Mouse (Mus musculus): Measurements from ENCODE around the gene Smco2. TPM values are rescaled to one million over a fixed set of nuclear protein-coding genes. Genes with fewer than 3 reads are reported as not detected.

The Smco2 gene
- polyA plus RNA-seq, 1 experiment from 2014 or later, result not detected

- Histone ChIP-seq H3K27ac (replicated peaks; ENCODE audit: low read depth, low read length) (no peak overlapping the region), H3K4me2 (ENCODE audit: low read length) (no peak overlapping the region), H3K4me1 (ENCODE audit: control insufficient read depth, insufficient read depth, low read length) (no peaks in the 10 kb centered on the region), H3K9me3 (ENCODE audit: control insufficient read depth, low read length) (no peaks in the 10 kb centered on the region), H3K4me3 (replicated peaks; ENCODE audit: low read depth, low read length) (no peak overlapping the region), H3K9ac (replicated peaks; ENCODE audit: low read length) (no peak overlapping the region), H3K36me3 (ENCODE audit: control insufficient read depth, insufficient read depth, low read length) (no peaks in the 10 kb centered on the region), H3K27me3 (ENCODE audit: control insufficient read depth, insufficient read depth, low read length) (no peaks in the 10 kb centered on the region)
- no peak for ATAC-seq (ENCODE audit: low FRiP score, low TSS enrichment)
- WGBS, result 81% methylated on average over 2 of the region's 2 CpGs
- DNase-seq, result no peak
Measured at GRCm38 (mm10) chr6:146893890-146894289, 44.0 kb downstream of the Smco2 start.

GRCm38 (mm10) chr6:146898709-146899108 is 48.8 kb downstream of the Smco2 start:
- H3K9ac ChIP-seq (replicated peaks; ENCODE audit: low read length), result no peak overlapping the region
- DNase-seq (no peak), ATAC-seq (ENCODE audit: low FRiP score, low TSS enrichment) (no peak)
- no peaks in the 10 kb centered on the region for H3K9me3 ChIP-seq (ENCODE audit: control insufficient read depth, low read length)
- H3K4me2 ChIP-seq (ENCODE audit: low read length), result no peak overlapping the region
- no peaks in the 10 kb centered on the region for H3K27me3 ChIP-seq (ENCODE audit: control insufficient read depth, insufficient read depth, low read length)
- no peaks in the 10 kb centered on the region for H3K36me3 ChIP-seq (ENCODE audit: control insufficient read depth, insufficient read depth, low read length)
- H3K27ac ChIP-seq (replicated peaks; ENCODE audit: low read depth, low read length), result no peak overlapping the region
- no peak overlapping the region for H3K4me3 ChIP-seq (replicated peaks; ENCODE audit: low read depth, low read length)
- no peaks in the 10 kb centered on the region for H3K4me1 ChIP-seq (ENCODE audit: control insufficient read depth, insufficient read depth, low read length)
- WGBS, result 92% methylated on average over 6 of the region's 6 CpGs

- Histone ChIP-seq H3K27me3 (ENCODE audit: control insufficient read depth, insufficient read depth, low read length) (no peaks in the 10 kb centered on the region), H3K9ac (replicated peaks; ENCODE audit: low read length) (no peak overlapping the region), H3K4me2 (ENCODE audit: low read length) (no peak overlapping the region), H3K4me1 (ENCODE audit: control insufficient read depth, insufficient read depth, low read length) (no peaks in the 10 kb centered on the region), H3K4me3 (replicated peaks; ENCODE audit: low read depth, low read length) (no peak overlapping the region), H3K27ac (replicated peaks; ENCODE audit: low read depth, low read length) (no peak overlapping the region), H3K9me3 (ENCODE audit: control insufficient read depth, low read length) (no peaks in the 10 kb centered on the region), H3K36me3 (ENCODE audit: control insufficient read depth, insufficient read depth, low read length) (no peaks in the 10 kb centered on the region)
- DNase-seq, result no peak
- WGBS, result 95% methylated on average over 2 of the region's 2 CpGs
- no peak for ATAC-seq (ENCODE audit: low FRiP score, low TSS enrichment)
Measured at GRCm38 (mm10) chr6:146899647-146900046, 49.7 kb downstream of the Smco2 start.

GRCm38 (mm10) chr6:146901929-146902328 is 52.0 kb downstream of the Smco2 start:
- ATAC-seq (ENCODE audit: low FRiP score, low TSS enrichment) (no peak), DNase-seq (no peak)
- H3K27ac ChIP-seq (replicated peaks; ENCODE audit: low read depth, low read length), result no peak overlapping the region
- H3K36me3 ChIP-seq (ENCODE audit: control insufficient read depth, insufficient read depth, low read length), result no peaks in the 10 kb centered on the region
- 95% methylated on average over 4 of the region's 4 CpGs for WGBS
- no peaks in the 10 kb centered on the region for H3K9me3 ChIP-seq (ENCODE audit: control insufficient read depth, low read length)
- H3K4me2 ChIP-seq (ENCODE audit: low read length), result no peak overlapping the region
- no peaks in the 10 kb centered on the region for H3K27me3 ChIP-seq (ENCODE audit: control insufficient read depth, insufficient read depth, low read length)
- H3K4me1 ChIP-seq (ENCODE audit: control insufficient read depth, insufficient read depth, low read length), result no peaks in the 10 kb centered on the region
- no peak overlapping the region for H3K4me3 ChIP-seq (replicated peaks; ENCODE audit: low read depth, low read length)
- no peak overlapping the region for H3K9ac ChIP-seq (replicated peaks; ENCODE audit: low read length)

- no peaks in the 10 kb centered on the region for H3K9me3 ChIP-seq (ENCODE audit: control insufficient read depth, low read length)
- H3K4me3 ChIP-seq (replicated peaks; ENCODE audit: low read depth, low read length), result no peak overlapping the region
- no peaks in the 10 kb centered on the region for H3K4me1 ChIP-seq (ENCODE audit: control insufficient read depth, insufficient read depth, low read length)
- H3K9ac ChIP-seq (replicated peaks; ENCODE audit: low read length), result no peak overlapping the region
- no peak overlapping the region for H3K4me2 ChIP-seq (ENCODE audit: low read length)
- H3K27me3 ChIP-seq (ENCODE audit: control insufficient read depth, insufficient read depth, low read length), result no peaks in the 10 kb centered on the region
- H3K27ac ChIP-seq (replicated peaks; ENCODE audit: low read depth, low read length), result no peak overlapping the region
- ATAC-seq (ENCODE audit: low FRiP score, low TSS enrichment) (no peak), DNase-seq (no peak)
- 90% methylated on average over 2 of the region's 2 CpGs for WGBS
- H3K36me3 ChIP-seq (ENCODE audit: control insufficient read depth, insufficient read depth, low read length), result no peaks in the 10 kb centered on the region
Measured at GRCm38 (mm10) chr6:146903632-146904031, 53.7 kb downstream of the Smco2 start.

GRCm38 (mm10) chr6:146904707-146905106 is 54.8 kb downstream of the Smco2 start:
- H3K4me1 ChIP-seq (ENCODE audit: control insufficient read depth, insufficient read depth, low read length), result no peaks in the 10 kb centered on the region
- no peak overlapping the region for H3K4me2 ChIP-seq (ENCODE audit: low read length)
- WGBS, result 71% methylated on average over 3 of the region's 3 CpGs
- DNase-seq (no peak), ATAC-seq (ENCODE audit: low FRiP score, low TSS enrichment) (no peak)
- no peak overlapping the region for H3K27ac ChIP-seq (replicated peaks; ENCODE audit: low read depth, low read length)
- no peaks in the 10 kb centered on the region for H3K27me3 ChIP-seq (ENCODE audit: control insufficient read depth, insufficient read depth, low read length)
- H3K9ac ChIP-seq (replicated peaks; ENCODE audit: low read length), result no peak overlapping the region
- no peaks in the 10 kb centered on the region for H3K36me3 ChIP-seq (ENCODE audit: control insufficient read depth, insufficient read depth, low read length)
- no peak overlapping the region for H3K4me3 ChIP-seq (replicated peaks; ENCODE audit: low read depth, low read length)
- no peaks in the 10 kb centered on the region for H3K9me3 ChIP-seq (ENCODE audit: control insufficient read depth, low read length)

GRCm38 (mm10) chr6:146906000-146906786 is 56.3 kb downstream of the Smco2 start:
- 89% methylated on average over 3 of the region's 3 CpGs for WGBS
- Histone ChIP-seq H3K4me3 (replicated peaks; ENCODE audit: low read depth, low read length) (no peak overlapping the region), H3K4me1 (ENCODE audit: control insufficient read depth, insufficient read depth, low read length) (no peaks in the 10 kb centered on the region), H3K36me3 (ENCODE audit: control insufficient read depth, insufficient read depth, low read length) (no peaks in the 10 kb centered on the region), H3K9ac (replicated peaks; ENCODE audit: low read length) (no peak overlapping the region), H3K27ac (replicated peaks; ENCODE audit: low read depth, low read length) (no peak overlapping the region), H3K27me3 (ENCODE audit: control insufficient read depth, insufficient read depth, low read length) (no peaks in the 10 kb centered on the region), H3K9me3 (ENCODE audit: control insufficient read depth, low read length) (no peaks in the 10 kb centered on the region), H3K4me2 (ENCODE audit: low read length) (no peak overlapping the region)
- ATAC-seq (ENCODE audit: low FRiP score, low TSS enrichment), result no peak
- DNase-seq, result no peak

GRCm38 (mm10) chr6:146907061-146907794 is 57.3 kb downstream of the Smco2 start:
- ATAC-seq (ENCODE audit: low FRiP score, low TSS enrichment) (no peak), DNase-seq (no peak)
- Histone ChIP-seq H3K9me3 (ENCODE audit: control insufficient read depth, low read length) (no peaks in the 10 kb centered on the region), H3K4me2 (ENCODE audit: low read length) (no peak overlapping the region), H3K9ac (replicated peaks; ENCODE audit: low read length) (no peak overlapping the region), H3K4me3 (replicated peaks; ENCODE audit: low read depth, low read length) (no peak overlapping the region), H3K4me1 (ENCODE audit: control insufficient read depth, insufficient read depth, low read length) (no peaks in the 10 kb centered on the region), H3K36me3 (ENCODE audit: control insufficient read depth, insufficient read depth, low read length) (no peaks in the 10 kb centered on the region), H3K27ac (replicated peaks; ENCODE audit: low read depth, low read length) (no peak overlapping the region), H3K27me3 (ENCODE audit: control insufficient read depth, insufficient read depth, low read length) (no peaks in the 10 kb centered on the region)
- 76% methylated on average over 5 of the region's 5 CpGs for WGBS

GRCm38 (mm10) chr6:146907795-146908190 is 57.9 kb downstream of the Smco2 start:
- no peak overlapping the region for H3K9ac ChIP-seq (replicated peaks; ENCODE audit: low read length)
- 100% methylated on average over 1 of the region's 1 CpGs for WGBS
- H3K4me2 ChIP-seq (ENCODE audit: low read length), result no peak overlapping the region
- no peak overlapping the region for H3K27ac ChIP-seq (replicated peaks; ENCODE audit: low read depth, low read length)
- no peak for ATAC-seq (ENCODE audit: low FRiP score, low TSS enrichment)
- no peaks in the 10 kb centered on the region for H3K4me1 ChIP-seq (ENCODE audit: control insufficient read depth, insufficient read depth, low read length)
- no peaks in the 10 kb centered on the region for H3K27me3 ChIP-seq (ENCODE audit: control insufficient read depth, insufficient read depth, low read length)
- H3K4me3 ChIP-seq (replicated peaks; ENCODE audit: low read depth, low read length), result no peak overlapping the region
- H3K9me3 ChIP-seq (ENCODE audit: control insufficient read depth, low read length), result no peaks in the 10 kb centered on the region
- no peaks in the 10 kb centered on the region for H3K36me3 ChIP-seq (ENCODE audit: control insufficient read depth, insufficient read depth, low read length)
- DNase-seq, result no peak

Data from midbrain, embryonic 14.5 days (tissue).